ENCODE assay signal across 9 mouse cellular contexts in genomic region chr10:52023213-52024052, GRCm38 (mm10). TPM values are rescaled to one million over a fixed set of nuclear protein-coding genes. Genes with fewer than 3 reads are reported as not detected.
A peak's percentile ranks its signal among the peaks of the same experiment; 100 is the strongest.
DNase-seq lines count a peak whose midpoint lies in the region; ATAC-seq and TF ChIP-seq lines count a peak whose summit lies in the region.
"Had no signal": no experiment of that assay in that cellular context is flagged by ENCODE, and none has a peak within 500 bp of the region (broad histone marks: within the 10 kb centered on the region; RNA-seq: fewer than 3 reads in every experiment).

No protein-coding gene starts in this region.

- H3K4me3 ChIP-seq in lung, embryonic 16.5 days (ENCODE audit: low read length), result peak overlapping the region; percentile 51
- no peak overlapping the region for H3K4me3 ChIP-seq in lung, adult 2 months (replicated peaks; ENCODE audit: extremely low read depth, low read depth, low read length)
- H3K4me3 ChIP-seq in heart, embryonic 16.5 days (ENCODE audit: low read length), result peak overlapping the region; percentile 58
- H3K4me3 ChIP-seq in liver, postnatal 0 days (ENCODE audit: low read depth, low read length), result peak overlapping the region; percentile 36; the same call in 1 of the 2 replicates
- no peak overlapping the region; the same call in 1 of the 2 replicates for H3K4me3 ChIP-seq in layer of hippocampus, adult 2 months

- peak overlapping the region; percentile 81 for H3K4me2 ChIP-seq in lung, embryonic 16.5 days (ENCODE audit: low read depth, low read length)
- H3K4me2 ChIP-seq in heart, embryonic 16.5 days (ENCODE audit: low read depth, low read length), result peak overlapping the region; percentile 92
- no peak overlapping the region; the same call in 1 of the 2 replicates for H3K4me2 ChIP-seq in liver, postnatal 0 days (ENCODE audit: low read depth, low read length)

- intact Hi-C loops in left cerebral cortex, postnatal 10 days (cut with DNase I), result no loop called here

- 4% methylated on average over 17 of the region's 17 CpGs for WGBS in lung, embryonic 16.5 days
- 4% methylated on average over 17 of the region's 17 CpGs for WGBS in lung, adult 2 months
- 5% methylated on average over 17 of the region's 17 CpGs for WGBS in heart, embryonic 16.5 days
- WGBS in liver, postnatal 0 days (ENCODE audit: insufficient replicate concordance), result 3% methylated on average over 17 of the region's 17 CpGs

- peaks cover 85% of the 10 kb centered on the region for H3K27me3 ChIP-seq in lung, embryonic 16.5 days (ENCODE audit: control insufficient read depth, insufficient read depth, low read depth, low read length)
- peaks cover 85% of the 10 kb centered on the region for H3K27me3 ChIP-seq in heart, embryonic 16.5 days (ENCODE audit: control insufficient read depth, insufficient read depth, low read length)
- peaks cover 79% of the 10 kb centered on the region for H3K27me3 ChIP-seq in liver, postnatal 0 days (ENCODE audit: insufficient read depth, low read length)

- no peak overlapping the region for H3K9ac ChIP-seq in lung, embryonic 16.5 days (ENCODE audit: low read length)
- H3K9ac ChIP-seq in heart, embryonic 16.5 days (ENCODE audit: low read length), result no peak overlapping the region
- no peak overlapping the region for H3K9ac ChIP-seq in liver, postnatal 0 days (replicated peaks)

- no peak for ATAC-seq in lung, embryonic 16.5 days (ENCODE audit: low read depth)
- ATAC-seq in heart, embryonic 16.5 days (replicated peaks; ENCODE audit: extremely low read depth, insufficient read depth, low FRiP score), result no peak
- ATAC-seq in liver, postnatal 0 days, result no peak

- no peak for TF ChIP-seq POLR2A in lung, adult 2 months (IDR thresholded peaks at IDR 0.05; ENCODE audit: borderline replicate concordance, extremely low read depth, low read depth, low read length)

- no peaks in the 10 kb centered on the region for H3K36me3 ChIP-seq in lung, embryonic 16.5 days (ENCODE audit: control insufficient read depth, insufficient read depth, low read length)
- H3K36me3 ChIP-seq in heart, embryonic 16.5 days (ENCODE audit: control insufficient read depth, insufficient read depth), result no peaks in the 10 kb centered on the region
- no peaks in the 10 kb centered on the region for H3K36me3 ChIP-seq in liver, postnatal 0 days (replicated peaks; ENCODE audit: insufficient read depth, low read length)

- H3K27ac ChIP-seq in lung, embryonic 16.5 days (ENCODE audit: low read length), result no peak overlapping the region
- no peak overlapping the region for H3K27ac ChIP-seq in heart, embryonic 16.5 days (ENCODE audit: low read length)
- no peak overlapping the region for H3K27ac ChIP-seq in liver, postnatal 0 days (ENCODE audit: low read depth)
- no peak overlapping the region for H3K27ac ChIP-seq in layer of hippocampus, adult 2 months

- no peak for DNase-seq in lung, adult 2 months
- DNase-seq in liver, postnatal 0 days, result no peak
- peak; percentile 9 for DNase-seq in yolk sac, embryonic 10.5 days (ENCODE audit: low spot score)
- no peak for DNase-seq in left cerebral cortex, postnatal 10 days (ENCODE audit: extremely low spot score in 1 of 2, low spot score in 2 of 2)
- no peak for DNase-seq in frontal cortex, postnatal 25 days (ENCODE audit: low spot score in 2 of 2)
- DNase-seq in layer of hippocampus, adult 2 months (ENCODE audit: low spot score in 2 of 2), result no peak

- no peaks in the 10 kb centered on the region for H3K9me3 ChIP-seq in lung, embryonic 16.5 days (ENCODE audit: control insufficient read depth, low read length)
- no peaks in the 10 kb centered on the region for H3K9me3 ChIP-seq in heart, embryonic 16.5 days (replicated peaks; ENCODE audit: control insufficient read depth, low read length)
- no peaks in the 10 kb centered on the region for H3K9me3 ChIP-seq in liver, postnatal 0 days (ENCODE audit: low read length)

- H3K4me1 ChIP-seq in lung, embryonic 16.5 days (replicated peaks; ENCODE audit: control insufficient read depth, insufficient read depth, low read length), result peaks cover 17% of the 10 kb centered on the region
- no peaks in the 10 kb centered on the region for H3K4me1 ChIP-seq in lung, adult 2 months (ENCODE audit: control insufficient read depth, insufficient read depth, low read length)
- 0 out of 2 replicates have a peak, but pooled peaks cover 2% of the 10 kb centered on the region for H3K4me1 ChIP-seq in heart, embryonic 16.5 days (ENCODE audit: control insufficient read depth, insufficient read depth, low read length)
- no peaks in the 10 kb centered on the region for H3K4me1 ChIP-seq in liver, postnatal 0 days (ENCODE audit: insufficient read depth)

- no peak for TF ChIP-seq EP300 in liver, postnatal 0 days (IDR thresholded peaks at IDR 0.05; ENCODE audit: low read depth)

- no peak for TF ChIP-seq CTCF in lung, adult 2 months (IDR thresholded peaks at IDR 0.05; ENCODE audit: insufficient read depth, low read length)
- no peak for TF ChIP-seq CTCF in liver, postnatal 0 days (IDR thresholded peaks at IDR 0.05; ENCODE audit: low read depth)
- TF ChIP-seq CTCF in layer of hippocampus, adult 2 months (conservative IDR thresholded peaks at IDR 0.05), result no peak

RNA-seq across cellular contexts. Expression of gene Vgll2, which starts 1.1 kb away (rescaled TPM):
- polyA plus RNA-seq in lung, embryonic 16.5 days (2015; fragmentation: Nextera tagmentation; extraction: Ambion mirVana), result 0.63 and 0.75 TPM in 2 replicates
- polyA plus RNA-seq in lung, adult 2 months (2012; rRNA removed), result 0.24 TPM in 1 of 2 replicates, not detected in the other
- polyA plus RNA-seq in heart, embryonic 16.5 days (2015; fragmentation: Nextera tagmentation; extraction: Ambion mirVana), result 0.17 and 0.35 TPM in 2 replicates
- 0.57 TPM in 1 of 2 replicates, not detected in the other for polyA plus RNA-seq in liver, postnatal 0 days (2015; fragmentation: Nextera tagmentation; extraction: Ambion mirVana)
- total RNA-seq in left cerebral cortex, postnatal 10 days (2021), result under 1 TPM in 1 of 2 experiments, not detected in 1; 0.20 TPM
- total RNA-seq in layer of hippocampus, adult 2 months (2021), result not detected
- polyA plus RNA-seq: Patski had no signal

Comparison
In these comparisons a context has a peak if more than half of its experiments do, and no peak if none do; other contexts are left out.
1. H3K4me3 ChIP-seq: peak in lung, embryonic 16.5 days (single experiment), heart, embryonic 16.5 days (single experiment) and liver, postnatal 0 days (single experiment); none in lung, adult 2 months (single experiment) and layer of hippocampus, adult 2 months (single experiment).